Comparison of ENCODE assay signal across 12 mouse cellular contexts in genomic region chr13:38070945-38071344, GRCm38 (mm10). TPM values are rescaled to one million over a fixed set of nuclear protein-coding genes. Genes with fewer than 3 reads are reported as not detected.
DNase-seq lines count a peak whose midpoint lies in the region; ATAC-seq and TF ChIP-seq lines count a peak whose summit lies in the region.
"Had no signal": no experiment of that assay in that cellular context is flagged by ENCODE, and none has a peak within 500 bp of the region (broad histone marks: within the 10 kb centered on the region; RNA-seq: fewer than 3 reads in every experiment).

No protein-coding gene starts in this region.

- H3K27me3 ChIP-seq in embryonic facial prominence, embryonic 14.5 days (replicated peaks; ENCODE audit: control insufficient read depth, insufficient read depth, low read length) = no peaks in the 10 kb centered on the region
- H3K27me3 ChIP-seq in embryonic facial prominence, embryonic 10.5 days (replicated peaks; ENCODE audit: low read depth, poor library complexity, severe bottlenecking) = no peaks in the 10 kb centered on the region
- no peaks in the 10 kb centered on the region for H3K27me3 ChIP-seq in liver, adult 2 months (ENCODE audit: control insufficient read depth, insufficient read depth, low read length)
- H3K27me3 ChIP-seq in liver, embryonic 11.5 days (replicated peaks; ENCODE audit: control insufficient read depth, insufficient read depth, low read length) = no peaks in the 10 kb centered on the region
- H3K27me3 ChIP-seq: hindbrain, embryonic 12.5 days had no signal

- H3K36me3 ChIP-seq in embryonic facial prominence, embryonic 14.5 days (ENCODE audit: control insufficient read depth, insufficient read depth, low read length) = no peaks in the 10 kb centered on the region
- no peaks in the 10 kb centered on the region for H3K36me3 ChIP-seq in embryonic facial prominence, embryonic 10.5 days (replicated peaks)
- no peaks in the 10 kb centered on the region for H3K36me3 ChIP-seq in liver, adult 2 months (ENCODE audit: control insufficient read depth, insufficient read depth, low read length)
- H3K36me3 ChIP-seq in liver, embryonic 11.5 days (ENCODE audit: control insufficient read depth, insufficient read depth, low read length) = no peaks in the 10 kb centered on the region
- H3K36me3 ChIP-seq: hindbrain, embryonic 12.5 days had no signal

- H3K4me3 ChIP-seq in embryonic facial prominence, embryonic 14.5 days (ENCODE audit: low read depth, low read length) = no peak overlapping the region
- no peak overlapping the region for H3K4me3 ChIP-seq in embryonic facial prominence, embryonic 10.5 days
- no peak overlapping the region for H3K4me3 ChIP-seq in liver, adult 2 months (ENCODE audit: insufficient read depth, low read depth, low read length)
- no peak overlapping the region for H3K4me3 ChIP-seq in liver, embryonic 11.5 days (ENCODE audit: low read depth, low read length)
- H3K4me3 ChIP-seq: hindbrain, embryonic 12.5 days had no signal

- no peak overlapping the region for H3K27ac ChIP-seq in embryonic facial prominence, embryonic 14.5 days (replicated peaks; ENCODE audit: low read depth, low read length)
- no peak overlapping the region for H3K27ac ChIP-seq in embryonic facial prominence, embryonic 10.5 days (replicated peaks)
- H3K27ac ChIP-seq in liver, adult 2 months (replicated peaks; ENCODE audit: insufficient read depth, low read depth, low read length) = no peak overlapping the region
- H3K27ac ChIP-seq in liver, embryonic 11.5 days (ENCODE audit: low read depth, low read length) = no peak overlapping the region
- H3K27ac ChIP-seq: hindbrain, embryonic 12.5 days; liver, embryonic 14.5 days had no signal

- 63% methylated on average over 3 of the region's 4 CpGs for WGBS in embryonic facial prominence, embryonic 14.5 days
- 88% methylated on average over 4 of the region's 4 CpGs for WGBS in embryonic facial prominence, embryonic 10.5 days
- 8% methylated on average over 4 of the region's 4 CpGs for WGBS in liver, adult 2 months
- WGBS in liver, embryonic 11.5 days = 82% methylated on average over 4 of the region's 4 CpGs

- no peaks in the 10 kb centered on the region for H3K9me3 ChIP-seq in embryonic facial prominence, embryonic 14.5 days (ENCODE audit: control insufficient read depth, low read length)
- H3K9me3 ChIP-seq in embryonic facial prominence, embryonic 10.5 days = no peaks in the 10 kb centered on the region
- no peaks in the 10 kb centered on the region for H3K9me3 ChIP-seq in liver, embryonic 11.5 days (ENCODE audit: control insufficient read depth, low read length)
- H3K9me3 ChIP-seq: hindbrain, embryonic 12.5 days had no signal

- no peaks in the 10 kb centered on the region for H3K79me2 ChIP-seq in liver, adult 2 months (ENCODE audit: control insufficient read depth, insufficient read depth, low read length)

- peak; percentile 75 for DNase-seq in embryonic facial prominence, embryonic 14.5 days (ENCODE audit: low spot score)
- no peak for DNase-seq in embryonic facial prominence, embryonic 10.5 days (ENCODE audit: low spot score)
- DNase-seq in liver, adult 2 months (ENCODE audit: extremely low read depth, low read depth, low spot score) = peak; percentile 78
- DNase-seq in liver, embryonic 11.5 days (ENCODE audit: low spot score) = no peak
- peak; percentile 21 for DNase-seq in heart, adult 8-10 months (ENCODE audit: low spot score)
- DNase-seq in lung, postnatal 14 days = peak; percentile 34
- DNase-seq in left cerebral cortex, adult 18-20 months (ENCODE audit: low spot score in 2 of 2) = no peak
- DNase-seq in retina, postnatal 1 day = no peak
- DNase-seq: midbrain, embryonic 14.5 days; thymus, postnatal 36 days had no signal

- no peak overlapping the region for H3K9ac ChIP-seq in embryonic facial prominence, embryonic 14.5 days (ENCODE audit: low read depth, low read length)
- no peak overlapping the region for H3K9ac ChIP-seq in liver, adult 2 months (ENCODE audit: low read depth, low read length)
- H3K9ac ChIP-seq in liver, embryonic 11.5 days (ENCODE audit: low read depth, low read length) = no peak overlapping the region
- H3K9ac ChIP-seq: hindbrain, embryonic 12.5 days; liver, embryonic 14.5 days had no signal

- TF ChIP-seq POLR2A in liver, adult 2 months (IDR thresholded peaks at IDR 0.05; ENCODE audit: extremely low read depth, insufficient read depth, low read length) = no peak

- no peaks in the 10 kb centered on the region for H3K4me1 ChIP-seq in embryonic facial prominence, embryonic 14.5 days (ENCODE audit: control insufficient read depth, insufficient read depth, low read length)
- H3K4me1 ChIP-seq in embryonic facial prominence, embryonic 10.5 days = peaks cover 12% of the 10 kb centered on the region
- H3K4me1 ChIP-seq in liver, adult 2 months (ENCODE audit: control insufficient read depth, insufficient read depth, low read length) = peaks cover 2% of the 10 kb centered on the region; the same call in 1 of the 2 replicates
- H3K4me1 ChIP-seq in liver, embryonic 11.5 days (replicated peaks; ENCODE audit: control insufficient read depth, insufficient read depth, low read length) = peaks cover 14% of the 10 kb centered on the region
- H3K4me1 ChIP-seq: hindbrain, embryonic 12.5 days had no signal

- no peak overlapping the region for H3K4me2 ChIP-seq in embryonic facial prominence, embryonic 14.5 days (ENCODE audit: low read depth, low read length)
- no peak overlapping the region for H3K4me2 ChIP-seq in liver, embryonic 11.5 days
- H3K4me2 ChIP-seq: hindbrain, embryonic 12.5 days had no signal

- ATAC-seq in embryonic facial prominence, embryonic 14.5 days (ENCODE audit: low read depth) = no peak
- no peak for ATAC-seq in liver, embryonic 11.5 days (replicated peaks; ENCODE audit: low FRiP score)

- TF ChIP-seq CTCF in liver, adult 2 months (IDR thresholded peaks at IDR 0.05; ENCODE audit: low read depth, low read length) = no peak

RNA-seq across cellular contexts. Expression of gene Cage1, which starts 34.1 kb away (rescaled TPM):
- polyA plus RNA-seq in embryonic facial prominence, embryonic 14.5 days (2014; fragmentation: Nextera tagmentation; extraction: Ambion mirVana) = 0.86 and 1.1 TPM in 2 replicates
- 0.65 and 1.1 TPM in 2 replicates for polyA plus RNA-seq in embryonic facial prominence, embryonic 10.5 days (2016; fragmentation: Nextera tagmentation; extraction: Ambion mirVana)
- 0.54 and 0.55 TPM in 2 replicates for total RNA-seq in liver, adult 2 months (2014; rRNA removed)
- 0.06 and 0.17 TPM in 2 replicates for polyA plus RNA-seq in liver, adult 2 months (2012; rRNA removed)
- polyA plus RNA-seq in liver, embryonic 11.5 days (2014; fragmentation: Nextera tagmentation; extraction: Ambion mirVana) = 0.96 and 0.97 TPM in 2 replicates
- 1 to 10 TPM; 1.6 to 3.0 (median 2.1) TPM for total RNA-seq in heart, adult 8-10 months (2022)
- 1 to 10 TPM; 6.2 to 6.9 TPM for total RNA-seq in left cerebral cortex, adult 18-20 months (2021)

RNA-seq across cellular contexts. Expression of gene Riok1, which starts 34.1 kb away (rescaled TPM):
- 36.9 and 42.4 TPM in 2 replicates for polyA plus RNA-seq in embryonic facial prominence, embryonic 14.5 days (2014; fragmentation: Nextera tagmentation; extraction: Ambion mirVana)
- 58.4 and 61.8 TPM in 2 replicates for polyA plus RNA-seq in embryonic facial prominence, embryonic 10.5 days (2016; fragmentation: Nextera tagmentation; extraction: Ambion mirVana)
- total RNA-seq in liver, adult 2 months (2014; rRNA removed) = 11.1 and 15.9 TPM in 2 replicates
- polyA plus RNA-seq in liver, adult 2 months (2012; rRNA removed) = 4.3 and 8.0 TPM in 2 replicates
- polyA plus RNA-seq in liver, embryonic 11.5 days (2014; fragmentation: Nextera tagmentation; extraction: Ambion mirVana) = 48.2 and 48.7 TPM in 2 replicates
- total RNA-seq in heart, adult 8-10 months (2022) = 10 to 100 TPM in 2 of 4 experiments, 1 to 10 TPM in 2; 8.2 to 10.6 (median 9.3) TPM
- 10 to 100 TPM; 21.7 to 24.2 TPM for total RNA-seq in left cerebral cortex, adult 18-20 months (2021)

Comparison
In these comparisons a context has a peak if more than half of its experiments do, and no peak if none do; other contexts are left out.
1. DNase-seq: peak in embryonic facial prominence, embryonic 14.5 days (single experiment), liver, adult 2 months (single experiment), heart, adult 8-10 months (single experiment) and lung, postnatal 14 days (single experiment); none in embryonic facial prominence, embryonic 10.5 days (single experiment), liver, embryonic 11.5 days (single experiment), left cerebral cortex, adult 18-20 months (0 of 2) and retina, postnatal 1 day (single experiment).